Mouse (Mus musculus) stomach, postnatal 0 days (tissue): ENCODE results near the gene Ypel3. TPM values are rescaled to one million over a fixed set of nuclear protein-coding genes. Genes with fewer than 3 reads are reported as not detected.
A peak's percentile ranks its signal among the peaks of the same experiment; 100 is the strongest.
"Not testable (repeated sequence)": the region's sequence is repeated elsewhere in the genome, so short reads cannot be mapped to it uniquely, and the experiment has no call there.

ENCODE experiments used
- ATAC-seq: fragments of 200-750 bp; cut with Nextera tagmentation; 2 replicates; pipeline ENCODE4 v1.8.0; 2017; ENCODE audit not compliant: low FRiP score, low TSS enrichment
- DNase-seq: peaks from one replicate; pipeline ENCODE4 v3.0.0-alpha.2; 2016; ENCODE audit warnings: low spot score
- H3K27ac ChIP-seq: fragments of 300-500 bp; sonication (generic); replicated peaks from 2 replicates; pipeline ENCODE4 v1.5.1; 2014; ENCODE audit warnings: mild to moderate bottlenecking, control low read depth
- H3K27me3 ChIP-seq: fragments of 300-500 bp; sonication (generic); 2 replicates; pipeline ENCODE4 v1.6.1; 2014; ENCODE audit warnings: low read length; ENCODE audit not compliant: control insufficient read depth, insufficient read depth
- H3K36me3 ChIP-seq: fragments of 300-500 bp; sonication (generic); 2 replicates; pipeline ENCODE4 v1.6.1; 2014; ENCODE audit warnings: low read length, mixed read lengths; ENCODE audit not compliant: control insufficient read depth, insufficient read depth
- H3K4me1 ChIP-seq: fragments of 300-500 bp; sonication (generic); replicated peaks from 2 replicates; pipeline ENCODE4 v1.6.1; 2014; ENCODE audit warnings: antibody characterized with exemption; ENCODE audit not compliant: control insufficient read depth, insufficient read depth
- H3K4me2 ChIP-seq: fragments of 300-500 bp; sonication (generic); replicated peaks from 2 replicates; pipeline ENCODE4 v1.6.1; 2014; ENCODE audit warnings: low read depth, mild to moderate bottlenecking, control low read depth, moderate library complexity
- H3K4me3 ChIP-seq: fragments of 300-500 bp; sonication (generic); 2 replicates; pipeline ENCODE4 v1.5.1; 2014; ENCODE audit warnings: low read depth, low read length, control low read depth
- H3K9ac ChIP-seq: fragments of 300-500 bp; sonication (generic); 2 replicates; pipeline ENCODE4 v1.6.1; 2014; ENCODE audit warnings: mild to moderate bottlenecking, low read length, control low read depth, mixed read lengths
- H3K9me3 ChIP-seq: fragments of 300-500 bp; sonication (generic); 2 replicates; pipeline ENCODE4 v1.6.1; 2016; ENCODE audit warnings: low read length; ENCODE audit not compliant: control insufficient read depth
- CTCF ChIP-seq: IDR thresholded peaks from 2 replicates; pipeline ENCODE4 v1.5.1; 2016; ENCODE audit warnings: antibody characterized with exemption, low read depth, mild to moderate bottlenecking, moderate library complexity
- EP300 ChIP-seq: optimal IDR thresholded peaks from 2 replicates; pipeline ENCODE3; 2016; ENCODE audit warnings: antibody characterized with exemption
- WGBS: fragments of 180-500 bp; shearing (Covaris S2); extraction: QIAGEN DNeasy Blood & Tissue Kit; methylation state at CpG from one replicate; pipeline ENCODE4 v1.1.7; 2014; 5-methylcytosine and 5-hydroxymethylcytosine counted together
- polyA plus RNA-seq: library from polyadenylated mRNA; unstranded; fragments of >200 nt; fragmentation: Nextera tagmentation; extraction: Ambion mirVana; gene quantifications from 2 replicates; pipeline ENCODE4 v1.2.1, GENCODE M21; 2015

Ypel3 gene
- polyA plus RNA-seq, 1 experiment from 2014 or later = 86.0 TPM

GRCm38 (mm10) chr7:126778147-126778546 lies 1.4 kb downstream of the Ypel3 start:
- Histone ChIP-seq H3K27me3 (no peaks in the 10 kb centered on the region), H3K36me3 (no peaks in the 10 kb centered on the region), H3K4me2 (no peak overlapping the region), H3K9ac (peak overlapping the region; percentile 96; the same call in 1 of the 2 replicates), H3K4me3 (no peak overlapping the region), H3K27ac (no peak overlapping the region), H3K9me3 (no peaks in the 10 kb centered on the region), H3K4me1 (peaks cover 11% of the 10 kb centered on the region)
- DNase-seq (no peak), ATAC-seq (no peak)
- WGBS = 82% methylated on average over 3 of the region's 3 CpGs
- no peak for TF ChIP-seq CTCF
- no peak for TF ChIP-seq EP300

GRCm38 (mm10) chr7:126779101-126779500 lies 2.3 kb downstream of the Ypel3 start:
- 83% methylated on average over 7 of the region's 7 CpGs for WGBS
- H3K9ac ChIP-seq, H3K9me3 ChIP-seq, H3K36me3 ChIP-seq, ATAC-seq, DNase-seq, H3K27me3 ChIP-seq, H3K4me3 ChIP-seq: not testable (repeated sequence)
- H3K27ac ChIP-seq = 0 out of 2 replicates have a peak overlapping the region, but pooled peaks have one; percentile 69
- peak overlapping the region; percentile 14; the same call in 1 of the 2 replicates for H3K4me2 ChIP-seq
- peaks cover 11% of the 10 kb centered on the region for H3K4me1 ChIP-seq

DNA sequence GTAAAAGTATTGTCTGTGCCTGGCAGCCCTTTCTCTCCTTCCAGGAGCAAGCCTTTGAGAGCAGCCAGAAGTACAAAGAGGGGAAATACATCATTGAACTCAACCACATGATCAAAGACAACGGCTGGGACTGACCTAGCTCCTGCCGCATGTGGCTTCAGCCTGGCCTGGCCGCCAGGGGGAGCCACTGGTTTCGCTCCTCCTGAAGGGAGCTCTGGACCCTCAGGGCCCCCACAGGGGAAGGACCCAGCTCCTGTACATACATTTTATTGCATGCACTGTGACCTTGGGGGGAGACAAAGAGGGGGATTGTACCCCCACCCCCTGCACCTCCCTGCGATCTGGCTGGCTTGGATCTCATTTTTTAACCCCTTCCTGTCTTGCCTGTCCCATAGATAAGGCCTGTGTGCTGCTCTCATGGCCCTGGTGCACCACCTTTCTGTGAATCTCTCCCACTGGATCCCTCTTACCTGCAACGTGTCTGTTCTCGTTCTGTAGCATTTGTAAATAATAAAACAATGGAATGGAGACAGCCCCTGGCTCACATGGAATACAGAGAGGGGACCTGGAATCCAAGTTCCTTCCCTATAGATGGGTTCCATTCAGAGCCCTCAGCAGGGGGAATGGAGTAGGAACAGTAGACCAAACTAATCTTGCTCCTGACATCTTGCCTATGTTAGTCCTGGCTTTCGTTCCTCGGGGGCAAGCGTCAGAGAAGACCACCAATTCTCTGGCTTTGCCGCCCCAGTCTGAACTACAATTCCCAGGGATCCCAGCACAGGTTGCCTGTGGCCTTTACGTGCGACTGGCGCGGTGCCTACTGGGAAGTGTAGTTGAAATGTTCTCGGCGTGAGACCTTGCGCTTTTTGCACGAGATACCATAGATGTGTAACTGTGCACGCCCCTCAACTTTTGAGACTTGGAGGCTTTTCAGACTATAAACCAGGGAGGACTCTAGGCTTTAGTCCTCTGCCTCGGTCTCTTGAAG lies 3.5 kb downstream of the Ypel3 start:
- no peaks in the 10 kb centered on the region for H3K9me3 ChIP-seq
- H3K36me3 ChIP-seq = peaks cover 5% of the 10 kb centered on the region
- 1% methylated on average over 21 of the region's 21 CpGs for WGBS
- no peak overlapping the region; the same call in 1 of the 2 replicates for H3K9ac ChIP-seq
- peak; percentile 92 for DNase-seq
- TF ChIP-seq EP300 (no peak), CTCF (peak; percentile 94)
- peak overlapping the region; percentile 95 for H3K4me2 ChIP-seq
- peak; percentile 51; the same call in 1 of the 2 replicates for ATAC-seq
- H3K4me1 ChIP-seq = peaks cover 11% of the 10 kb centered on the region
- H3K27me3 ChIP-seq = no peaks in the 10 kb centered on the region
- H3K27ac ChIP-seq = peak overlapping the region; percentile 69
- H3K4me3 ChIP-seq = peak overlapping the region; percentile 44

GRCm38 (mm10) chr7:126780971-126781635 lies 4.3 kb downstream of the Ypel3 start, which contains the start of gene Tbx6:
Tbx6 (plus strand) TSS chr7:126781483.
- Histone ChIP-seq H3K9ac (peak within 1 kb of the TSS; percentile 56), H3K27ac (peak within 1 kb of the TSS; percentile 13; the same call in 1 of the 2 replicates)
- DNase-seq = no peak

GRCm38 (mm10) chr7:126781661-126782370 lies 5.1 kb downstream of the Ypel3 start:
- Histone ChIP-seq H3K9ac (no peak overlapping the region), H3K4me1 (peaks cover 8% of the 10 kb centered on the region), H3K36me3 (peaks cover 17% of the 10 kb centered on the region), H3K27me3 (no peaks in the 10 kb centered on the region), H3K27ac (no peak overlapping the region), H3K4me3 (no peak overlapping the region), H3K9me3 (no peaks in the 10 kb centered on the region), H3K4me2 (peak overlapping the region; percentile 95; the same call in 1 of the 2 replicates)
- ATAC-seq = no peak
- no peak for TF ChIP-seq EP300
- no peak for TF ChIP-seq CTCF
- WGBS = 47% methylated on average over 11 of the region's 11 CpGs
- no peak for DNase-seq

More at GRCm38 (mm10) chr7:126780971-126781635, 4.3 kb downstream of the Ypel3 start, which contains the start of gene Tbx6:
- Histone ChIP-seq H3K36me3 (peaks cover 10% of the 10 kb centered on the region), H3K4me1 (peaks cover 9% of the 10 kb centered on the region), H3K27me3 (no peaks in the 10 kb centered on the region), H3K9me3 (no peaks in the 10 kb centered on the region), H3K4me3 (peak within 1 kb of the TSS; percentile 44), H3K4me2 (peak within 1 kb of the TSS; percentile 95)
- ATAC-seq = no peak
- TF ChIP-seq EP300 (no peak), CTCF (no peak)
- WGBS = 7% methylated on average over 22 of the region's 22 CpGs
